Mouse (Mus musculus): ENCODE data around the gene Gm17428.

DNA sequence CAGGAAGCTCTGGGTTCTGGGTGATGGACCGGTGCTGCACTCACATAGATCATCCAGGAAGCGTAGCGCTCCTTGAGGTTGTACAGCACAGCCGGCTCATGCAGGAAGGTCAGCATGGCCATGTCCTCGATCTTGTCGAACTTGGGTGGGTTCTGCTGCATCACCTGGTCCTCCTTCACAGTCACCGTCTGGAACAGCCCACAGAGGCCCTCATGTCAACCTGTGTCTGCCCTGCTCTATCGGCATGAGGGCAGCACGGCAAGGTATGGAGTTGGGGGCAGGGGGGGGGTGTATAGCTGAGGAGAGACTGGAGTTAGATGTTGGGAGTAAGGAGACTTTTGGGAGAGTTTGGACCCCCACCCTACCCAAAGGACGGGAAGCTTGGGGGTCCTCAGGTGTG is 15.5 kb downstream of the Gm17428 start:
- no peak for TF ChIP-seq CTCF (IDR thresholded peaks at IDR 0.05 in 2 of 3, conservative IDR thresholded peaks at IDR 0.05 in 1 of 3; ENCODE audit: control insufficient read depth in 1 of 3, insufficient read depth in 1 of 3, low read depth in 2 of 3, low read length in 3 of 3, poor library complexity in 1 of 3, severe bottlenecking in 1 of 3)
- no peak for TF ChIP-seq ZNF384 (IDR thresholded peaks at IDR 0.05; ENCODE audit: low read depth, low read length)

All from MEL (cell line).